Mouse (Mus musculus): ENCODE results near the gene Rxrg.
A peak's percentile ranks its signal among the peaks of the same experiment; 100 is the strongest.

Rxrg gene

GRCm38 (mm10) chr1:167598255-167599081, at the start of gene Rxrg:
TSS of gene Rxrg (plus strand) at chr1:167598384.
- DNase-seq (ENCODE audit: low spot score in 2 of 2) = peak; percentile 63 to 72

- DNase-seq (ENCODE audit: low spot score in 2 of 2) = no peak
Observed at GRCm38 (mm10) chr1:167549324-167549723, 48.9 kb upstream of the Rxrg start.

- DNase-seq (ENCODE audit: low spot score in 2 of 2) = peak; percentile 46 to 50
Observed at GRCm38 (mm10) chr1:167551601-167552000, 46.6 kb upstream of the Rxrg start.

GRCm38 (mm10) chr1:167553959-167554526, 44.1 kb upstream of the Rxrg start:
- DNase-seq (ENCODE audit: low spot score in 2 of 2) = no peak

GRCm38 (mm10) chr1:167566571-167566970, 31.6 kb upstream of the Rxrg start:
- no peak for DNase-seq (ENCODE audit: low spot score in 2 of 2)

DNA sequence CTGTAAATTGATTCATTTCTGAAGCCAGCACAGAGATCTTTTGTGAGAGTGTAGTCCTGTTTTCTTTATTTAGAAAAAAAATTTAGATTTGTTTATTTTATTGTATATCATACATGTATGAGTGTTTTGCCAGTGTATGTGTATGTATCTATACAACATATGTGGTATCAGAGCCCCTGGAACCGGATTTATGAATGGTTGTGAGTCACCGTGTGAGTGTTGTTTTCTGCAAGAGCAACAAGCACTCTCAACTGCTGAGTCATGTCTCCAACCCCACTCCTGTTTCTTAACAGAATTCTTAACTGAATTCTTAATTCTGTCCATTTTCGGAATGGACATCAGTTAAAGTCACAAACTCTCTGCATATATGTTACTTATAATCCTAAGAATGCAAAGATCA, 19.1 kb upstream of the Rxrg start:
- no peak for DNase-seq (ENCODE audit: low spot score in 2 of 2)

GRCm38 (mm10) chr1:167583195-167583594, 15.0 kb upstream of the Rxrg start:
- DNase-seq (ENCODE audit: low spot score in 2 of 2) = no peak

GRCm38 (mm10) chr1:167583888-167584287, 14.3 kb upstream of the Rxrg start:
- DNase-seq (ENCODE audit: low spot score in 2 of 2) = peak in 1 of 2 experiments; percentile 17

DNA sequence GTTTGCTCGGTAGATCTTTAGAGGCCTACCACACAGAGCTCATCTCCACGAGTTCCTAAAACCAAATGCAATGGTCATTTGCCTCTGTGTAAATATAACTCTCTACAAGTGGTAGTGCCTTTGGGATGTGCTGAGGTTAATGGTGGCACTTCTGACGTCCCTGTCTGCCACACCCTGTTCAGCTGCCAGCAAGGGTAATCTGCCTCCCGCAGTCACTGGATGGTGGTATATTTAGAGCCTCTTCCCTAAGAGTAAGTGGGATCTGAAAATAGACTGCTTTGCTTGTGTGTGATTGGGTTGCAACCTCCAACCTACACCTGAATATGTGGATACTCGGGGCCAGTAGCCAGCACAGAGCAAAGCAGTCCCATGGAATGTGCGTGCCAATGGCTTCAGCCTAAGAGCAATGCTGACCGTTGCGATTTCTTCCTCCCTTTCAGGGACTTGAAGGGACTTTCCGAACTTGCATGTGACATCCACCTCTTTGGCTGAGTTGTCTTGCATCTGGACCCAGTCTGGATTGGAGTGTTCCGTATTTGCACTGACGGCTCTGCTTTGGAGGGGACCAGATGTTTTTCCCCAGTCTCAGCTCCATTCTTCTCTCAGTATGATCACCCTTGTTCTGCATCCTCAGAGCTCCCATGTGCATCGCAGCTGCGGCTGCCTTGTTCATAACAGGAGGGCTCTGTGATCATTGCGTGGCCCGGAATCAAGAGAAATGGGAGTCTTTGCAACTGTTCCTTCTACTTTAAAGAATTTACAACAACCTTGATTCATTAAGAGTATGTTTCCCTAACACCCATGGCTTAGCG, 9.2 kb upstream of the Rxrg start:
- no peak for DNase-seq (ENCODE audit: low spot score in 2 of 2)

- DNase-seq (ENCODE audit: low spot score in 2 of 2) = no peak
Observed at GRCm38 (mm10) chr1:167592175-167592574, 6.0 kb upstream of the Rxrg start.

- no peak for DNase-seq (ENCODE audit: low spot score in 2 of 2)
Observed at GRCm38 (mm10) chr1:167599211-167599735, 1.1 kb downstream of the Rxrg start.

- DNase-seq (ENCODE audit: low spot score in 2 of 2) = peak; percentile 59 to 60
Observed at GRCm38 (mm10) chr1:167608201-167608741, 10.1 kb downstream of the Rxrg start.

DNA sequence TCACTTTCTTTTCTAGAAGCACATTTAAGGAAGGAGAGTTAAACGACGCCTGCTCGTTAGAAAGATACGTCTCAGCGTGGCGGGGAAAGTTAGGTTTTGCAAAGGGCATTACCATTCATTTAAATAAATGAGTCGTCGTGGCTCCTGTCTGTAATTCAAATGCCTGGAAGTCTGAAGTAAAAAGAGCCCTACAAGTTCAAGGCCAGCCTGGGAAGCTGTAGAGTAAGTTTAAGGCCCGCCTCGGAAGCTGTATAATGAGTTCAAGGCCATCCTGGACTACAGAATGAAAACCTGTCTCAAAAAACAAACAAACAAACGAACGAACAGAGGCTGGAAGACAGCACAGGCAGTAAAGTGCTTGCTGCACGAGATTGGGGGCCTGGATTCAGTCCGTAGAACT, 18.9 kb downstream of the Rxrg start:
- no peak for DNase-seq (ENCODE audit: low spot score in 2 of 2)

DNA sequence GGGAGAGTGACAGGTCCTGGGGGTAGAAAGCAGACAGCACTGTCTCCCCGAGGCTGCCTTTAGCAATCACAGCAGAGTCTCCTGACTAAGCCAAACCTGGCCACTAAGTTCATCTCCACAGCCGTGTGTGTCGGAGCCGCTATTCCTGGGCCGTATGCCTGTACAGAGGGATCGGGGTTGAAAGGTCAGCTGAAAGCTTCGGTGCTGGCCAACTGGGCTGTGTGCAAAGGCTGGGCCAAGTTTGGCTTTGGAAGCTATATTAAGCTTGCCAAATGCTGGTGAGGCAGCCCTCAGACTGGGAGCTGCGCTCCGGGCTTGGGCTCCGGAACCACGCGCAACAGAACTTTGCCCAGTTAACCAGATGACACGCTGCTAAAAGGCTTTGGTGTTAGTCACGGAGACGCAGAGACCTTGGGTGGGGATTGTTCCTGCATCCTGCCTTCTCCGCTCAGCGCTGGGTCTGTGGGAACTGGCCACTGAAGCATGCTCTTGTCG, 19.9 kb downstream of the Rxrg start:
- DNase-seq (ENCODE audit: low spot score in 2 of 2) = no peak

- no peak for DNase-seq (ENCODE audit: low spot score in 2 of 2)
Observed at GRCm38 (mm10) chr1:167620206-167620795, 22.1 kb downstream of the Rxrg start.

- no peak for DNase-seq (ENCODE audit: low spot score in 2 of 2)
Observed at GRCm38 (mm10) chr1:167625098-167625497, 26.9 kb downstream of the Rxrg start.

GRCm38 (mm10) chr1:167631765-167632164, 33.6 kb downstream of the Rxrg start:
- no peak for DNase-seq (ENCODE audit: low spot score in 2 of 2)

GRCm38 (mm10) chr1:167635702-167636101, 37.5 kb downstream of the Rxrg start:
- DNase-seq (ENCODE audit: low spot score in 2 of 2) = no peak

GRCm38 (mm10) chr1:167636948-167637347, 38.8 kb downstream of the Rxrg start:
- peak; percentile 78 to 83 for DNase-seq (ENCODE audit: low spot score in 2 of 2)

DNA sequence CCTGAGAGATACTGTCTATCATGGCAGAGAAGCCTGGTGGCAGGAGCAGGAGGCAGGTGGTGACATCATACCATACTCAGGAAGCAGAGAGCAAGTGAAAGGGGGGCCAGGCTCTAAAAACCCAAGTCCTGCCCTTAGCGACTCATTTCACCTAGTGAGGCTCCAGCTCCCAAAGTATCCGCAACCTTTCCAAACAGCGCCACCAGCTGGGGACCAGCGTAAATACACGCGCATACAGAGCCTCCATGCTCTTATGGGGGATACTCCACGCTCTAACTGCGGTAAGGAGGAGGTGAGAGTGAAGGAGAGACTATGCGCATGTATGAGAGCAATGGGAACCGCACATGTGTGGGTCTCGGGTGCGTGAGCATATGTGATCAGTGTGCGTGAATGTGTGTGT, 39.9 kb downstream of the Rxrg start:
- DNase-seq (ENCODE audit: low spot score in 2 of 2) = peak; percentile 29 to 35

- DNase-seq (ENCODE audit: low spot score in 2 of 2) = no peak
Observed at GRCm38 (mm10) chr1:167638901-167639300, 40.7 kb downstream of the Rxrg start.

Data from right cerebral cortex, adult 2 months (tissue).